ENCODE assay signal across 21 mouse cellular contexts in the genomic region with DNA sequence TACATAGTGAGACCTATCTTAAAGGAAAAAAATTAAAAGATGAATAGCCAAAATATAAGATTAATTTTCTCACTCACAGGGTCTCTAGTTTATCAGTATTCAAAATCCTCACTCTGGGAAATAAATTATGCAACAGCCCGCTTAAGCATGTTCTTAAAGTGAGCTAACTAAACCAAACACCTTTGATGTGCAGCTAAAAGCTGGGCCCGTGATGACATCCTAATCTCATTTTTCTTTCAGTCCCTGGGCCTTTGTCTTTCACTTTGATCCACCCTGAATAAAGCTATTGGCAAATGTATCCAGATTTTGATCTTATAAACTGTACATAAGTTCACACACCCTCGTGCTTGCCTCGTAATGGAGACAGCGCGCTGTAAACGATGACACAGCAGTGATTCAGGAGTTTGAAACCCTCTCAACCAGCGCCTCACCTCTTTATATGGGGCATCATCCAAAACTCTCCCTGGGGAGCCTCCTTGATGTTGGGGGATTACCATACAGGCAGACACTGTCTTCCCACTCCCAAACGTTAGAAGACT.
"Had no signal": no experiment of that assay in that cellular context is flagged by ENCODE, and none has a peak within 500 bp of the region (broad histone marks: within the 10 kb centered on the region; RNA-seq: fewer than 3 reads in every experiment).

No protein-coding gene starts in this region.

- H3K4me2 ChIP-seq: heart, embryonic 12.5 days; hindbrain, embryonic 13.5 days; hindbrain, embryonic 15.5 days; limb, embryonic 12.5 days had no signal

- ATAC-seq: hindbrain, postnatal 0 days; intestine, embryonic 16.5 days had no signal

- H3K27me3 ChIP-seq: heart, embryonic 12.5 days; hindbrain, embryonic 13.5 days; hindbrain, embryonic 15.5 days; limb, embryonic 12.5 days had no signal

- H3K4me3 ChIP-seq: heart, embryonic 10.5 days; heart, embryonic 12.5 days; hindbrain, embryonic 13.5 days; hindbrain, embryonic 15.5 days; layer of hippocampus, adult 2 months; left cerebral cortex, adult 2 months; limb, embryonic 10.5 days; limb, embryonic 12.5 days had no signal

- H3K9ac ChIP-seq: heart, embryonic 12.5 days; hindbrain, embryonic 13.5 days; hindbrain, embryonic 15.5 days; limb, embryonic 12.5 days had no signal

- DNase-seq: gastrocnemius, postnatal 14 days; gastrocnemius, postnatal 36 days; heart, adult 18-20 months; heart, postnatal 10 days; heart, postnatal 36 days; kidney, adult 18-20 months; kidney, adult 8-10 months; kidney, postnatal 10 days; kidney, postnatal 25 days; kidney, postnatal 4 days; liver had no signal

- H3K9me3 ChIP-seq: heart, embryonic 10.5 days; heart, embryonic 12.5 days; hindbrain, embryonic 13.5 days; hindbrain, embryonic 15.5 days; limb, embryonic 10.5 days; limb, embryonic 12.5 days had no signal

- H3K4me1 ChIP-seq: limb, embryonic 12.5 days had no signal

- H3K27ac ChIP-seq: heart, embryonic 10.5 days; hindbrain, embryonic 13.5 days; hindbrain, embryonic 15.5 days; hindbrain, postnatal 0 days; layer of hippocampus, adult 2 months; left cerebral cortex, adult 2 months; limb, embryonic 10.5 days; limb, embryonic 12.5 days had no signal

- H3K36me3 ChIP-seq: heart, embryonic 10.5 days; heart, embryonic 12.5 days; hindbrain, embryonic 13.5 days; hindbrain, embryonic 15.5 days; limb, embryonic 10.5 days; limb, embryonic 12.5 days had no signal
